Mouse (Mus musculus) liver, embryonic 11.5 days (tissue): ENCODE measurements at regions not wholly inside any gene's neighbourhood (a gene's known extent, or its start where the extent isn't known, plus 50 kb on each side); places are given as distances from the start of the nearest gene placed in this dataset.

Experiments used
- ATAC-seq: fragments of 200-750 bp; cut with Nextera tagmentation; replicated peaks from 2 replicates; pipeline ENCODE4 v1.8.0; 2017; ENCODE audit warnings: moderate number of reproducible peaks, mild to moderate bottlenecking, moderate TSS enrichment, moderate library complexity; ENCODE audit not compliant: low FRiP score
- DNase-seq: peaks from one replicate; pipeline ENCODE4 v3.0.0-alpha.2; 2017; ENCODE audit warnings: low spot score
- H3K27ac ChIP-seq: fragments of 300-500 bp; sonication (generic); 2 replicates; pipeline ENCODE4 v1.5.1; 2014; ENCODE audit warnings: mild to moderate bottlenecking, low read depth, low read length, control low read depth
- H3K27me3 ChIP-seq: fragments of 300-500 bp; sonication (generic); replicated peaks from 2 replicates; pipeline ENCODE4 v1.6.1; 2014; ENCODE audit warnings: low read length, mixed read lengths; ENCODE audit not compliant: control insufficient read depth, insufficient read depth
- H3K36me3 ChIP-seq: fragments of 300-500 bp; sonication (generic); 2 replicates; pipeline ENCODE4 v1.6.1; 2014; ENCODE audit warnings: mild to moderate bottlenecking, low read length, moderate library complexity, mixed read lengths; ENCODE audit not compliant: control insufficient read depth, insufficient read depth
- H3K4me1 ChIP-seq: fragments of 300-500 bp; sonication (generic); replicated peaks from 2 replicates; pipeline ENCODE4 v1.6.1; 2014; ENCODE audit warnings: low read length, mixed read lengths; ENCODE audit not compliant: control insufficient read depth, insufficient read depth
- H3K4me2 ChIP-seq: fragments of 300-500 bp; sonication (generic); 2 replicates; pipeline ENCODE4 v1.6.1; 2014; ENCODE audit warnings: mild to moderate bottlenecking, control low read depth, moderate library complexity
- H3K4me3 ChIP-seq: fragments of 300-500 bp; sonication (generic); 2 replicates; pipeline ENCODE4 v1.5.1; 2014; ENCODE audit warnings: low read depth, low read length, control low read depth
- H3K9ac ChIP-seq: fragments of 300-500 bp; sonication (generic); 2 replicates; pipeline ENCODE4 v1.6.1; 2014; ENCODE audit warnings: low read depth, low read length, control low read depth
- H3K9me3 ChIP-seq: fragments of 300-500 bp; sonication (generic); 2 replicates; pipeline ENCODE4 v1.6.1; 2016; ENCODE audit warnings: low read length, inconsistent platforms, mixed read lengths; ENCODE audit not compliant: control insufficient read depth
- WGBS: fragments of 180-500 bp; shearing (Covaris S2); extraction: QIAGEN DNeasy Blood & Tissue Kit; methylation state at CpG from one replicate; pipeline ENCODE4 v1.1.7; 2014; 5-methylcytosine and 5-hydroxymethylcytosine counted together

- Histone ChIP-seq H3K4me3 (no peak overlapping the region), H3K27me3 (no peaks in the 10 kb centered on the region), H3K27ac (no peak overlapping the region), H3K36me3 (no peaks in the 10 kb centered on the region), H3K4me2 (no peak overlapping the region), H3K9ac (no peak overlapping the region), H3K4me1 (peaks cover 5% of the 10 kb centered on the region; the same call in 1 of the 2 replicates), H3K9me3 (no peaks in the 10 kb centered on the region)
- ATAC-seq (no peak), DNase-seq (no peak)
- WGBS: 91% methylated on average over 4 of the region's 4 CpGs
Measured at GRCm38 (mm10) chr1:72015471-72015870, 196.6 kb downstream of the Mreg start.

GRCm38 (mm10) chr1:72014580-72014979 lies 197.5 kb downstream of the Mreg start:
- 43% methylated on average over 2 of the region's 2 CpGs for WGBS
- no peaks in the 10 kb centered on the region for H3K9me3 ChIP-seq
- no peak for DNase-seq
- H3K27me3 ChIP-seq: no peaks in the 10 kb centered on the region
- no peak overlapping the region for H3K9ac ChIP-seq
- peaks cover 5% of the 10 kb centered on the region; the same call in 1 of the 2 replicates for H3K4me1 ChIP-seq
- no peak for ATAC-seq
- no peak overlapping the region for H3K27ac ChIP-seq
- H3K36me3 ChIP-seq: no peaks in the 10 kb centered on the region
- H3K4me3 ChIP-seq: no peak overlapping the region
- H3K4me2 ChIP-seq: no peak overlapping the region

DNA sequence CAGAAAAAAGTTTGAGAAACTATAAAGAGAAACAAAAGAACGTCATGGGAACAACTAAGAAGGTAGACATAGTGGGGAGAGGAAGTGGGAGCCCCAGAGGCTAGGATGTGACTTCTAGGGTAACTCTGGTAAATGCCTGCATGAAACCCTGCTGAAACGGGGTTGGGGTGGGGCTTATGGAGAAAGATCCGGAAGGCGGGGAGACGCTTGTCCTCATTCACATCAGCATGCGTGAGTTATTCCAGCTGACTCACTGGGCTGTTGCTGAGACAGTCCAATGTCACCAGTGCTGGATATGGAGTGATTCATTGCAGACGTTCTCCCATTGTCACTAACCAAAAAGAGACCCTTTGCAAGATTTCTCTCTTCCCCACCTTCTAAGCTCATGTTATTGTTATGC lies 198.2 kb downstream of the Mreg start:
- Histone ChIP-seq H3K4me3 (no peak overlapping the region), H3K27ac (no peak overlapping the region), H3K9ac (no peak overlapping the region), H3K27me3 (no peaks in the 10 kb centered on the region), H3K36me3 (no peaks in the 10 kb centered on the region), H3K9me3 (no peaks in the 10 kb centered on the region), H3K4me2 (no peak overlapping the region), H3K4me1 (peaks cover 8% of the 10 kb centered on the region; the same call in 1 of the 2 replicates)
- ATAC-seq: no peak
- no peak for DNase-seq
- 70% methylated on average over 7 of the region's 7 CpGs for WGBS

GRCm38 (mm10) chr1:72012710-72013109 lies 199.4 kb downstream of the Mreg start:
- Histone ChIP-seq H3K4me2 (no peak overlapping the region), H3K4me1 (peaks cover 8% of the 10 kb centered on the region; the same call in 1 of the 2 replicates), H3K27me3 (no peaks in the 10 kb centered on the region), H3K27ac (no peak overlapping the region), H3K9ac (no peak overlapping the region), H3K4me3 (no peak overlapping the region), H3K36me3 (no peaks in the 10 kb centered on the region), H3K9me3 (no peaks in the 10 kb centered on the region)
- no peak for DNase-seq
- no peak for ATAC-seq
- WGBS: 64% methylated on average over 7 of the region's 7 CpGs

DNA sequence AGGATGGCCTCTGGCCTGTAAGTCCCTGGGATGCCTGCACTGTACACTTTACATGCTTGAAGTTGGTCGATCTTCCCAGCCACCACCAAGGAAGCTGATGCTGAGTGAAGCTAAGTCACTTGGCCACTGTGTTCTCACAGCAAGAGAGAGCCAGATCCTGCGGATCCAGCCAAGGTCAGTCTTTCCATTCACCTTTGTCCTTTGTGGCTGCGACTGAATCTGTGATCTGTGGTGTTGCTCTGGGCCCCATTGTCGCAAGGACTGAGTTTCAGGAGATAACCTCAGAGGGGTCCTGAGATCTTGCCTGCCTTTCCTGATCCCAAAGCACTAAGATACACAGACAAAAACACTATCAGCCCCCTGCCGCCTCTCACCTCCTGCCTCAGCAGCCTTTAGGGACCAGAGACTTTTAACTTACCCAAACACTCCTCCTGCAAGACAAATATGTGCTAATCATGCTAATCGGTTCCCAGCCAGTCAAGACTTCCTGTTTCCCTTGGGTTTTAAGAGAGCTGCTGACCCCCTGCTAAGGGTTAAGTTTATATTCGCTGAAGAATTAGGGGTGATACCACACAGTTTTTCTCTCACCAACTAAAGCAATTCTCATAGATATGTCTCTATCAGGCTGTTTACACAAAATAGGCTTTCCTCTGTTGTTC lies 202.7 kb downstream of the Mreg start:
- Histone ChIP-seq H3K27me3 (no peaks in the 10 kb centered on the region), H3K4me2 (no peak overlapping the region), H3K9ac (no peak overlapping the region), H3K27ac (no peak overlapping the region), H3K36me3 (no peaks in the 10 kb centered on the region), H3K4me1 (peaks cover 13% of the 10 kb centered on the region), H3K9me3 (no peaks in the 10 kb centered on the region), H3K4me3 (no peak overlapping the region)
- 17% methylated on average over 7 of the region's 7 CpGs for WGBS
- DNase-seq (no peak), ATAC-seq (peak; percentile 21; the same call in 1 of the 2 replicates)

DNA sequence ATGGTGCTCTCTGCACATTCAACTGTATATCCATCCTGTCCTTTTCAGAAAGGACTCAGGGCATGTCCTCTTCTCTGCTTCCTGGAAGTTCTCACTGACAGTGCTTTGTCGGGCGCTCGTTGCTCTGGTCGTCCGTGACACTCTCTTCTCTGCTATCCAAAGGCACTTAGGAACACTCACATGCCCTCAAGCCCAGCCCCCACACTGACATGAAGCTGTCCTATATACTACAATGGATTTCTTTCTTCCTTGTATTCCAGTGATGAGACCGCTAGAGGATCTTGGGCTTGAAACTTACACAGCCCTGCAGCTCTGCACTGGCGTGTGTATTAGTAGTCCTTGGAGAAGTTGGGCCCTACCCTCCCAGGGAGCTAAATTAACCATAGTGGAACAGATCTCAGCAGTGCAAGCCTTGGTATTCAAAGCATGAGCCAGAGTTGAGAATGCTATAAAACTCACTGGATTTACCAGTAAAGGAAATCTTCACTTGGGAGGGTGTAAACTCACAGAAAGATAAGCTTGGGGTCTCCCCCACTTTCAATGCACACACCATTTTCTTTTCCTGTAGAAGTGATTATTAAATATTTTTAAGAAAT lies 205.3 kb downstream of the Mreg start:
- no peak overlapping the region for H3K4me2 ChIP-seq
- H3K27ac ChIP-seq: no peak overlapping the region
- no peaks in the 10 kb centered on the region for H3K27me3 ChIP-seq
- no peak for DNase-seq
- H3K36me3 ChIP-seq: no peaks in the 10 kb centered on the region
- ATAC-seq: no peak
- no peak overlapping the region for H3K4me3 ChIP-seq
- WGBS: 63% methylated on average over 7 of the region's 7 CpGs
- no peaks in the 10 kb centered on the region for H3K9me3 ChIP-seq
- H3K4me1 ChIP-seq: peaks cover 7% of the 10 kb centered on the region
- H3K9ac ChIP-seq: no peak overlapping the region

- H3K9me3 ChIP-seq: no peaks in the 10 kb centered on the region
- no peaks in the 10 kb centered on the region for H3K36me3 ChIP-seq
- no peak for DNase-seq
- no peak overlapping the region for H3K4me3 ChIP-seq
- no peak for ATAC-seq
- no peak overlapping the region for H3K27ac ChIP-seq
- H3K27me3 ChIP-seq: no peaks in the 10 kb centered on the region
- H3K4me2 ChIP-seq: no peak overlapping the region
- 53% methylated on average over 8 of the region's 8 CpGs for WGBS
- H3K9ac ChIP-seq: no peak overlapping the region
- peaks cover 7% of the 10 kb centered on the region for H3K4me1 ChIP-seq
Measured at GRCm38 (mm10) chr1:72005956-72006355, 206.2 kb downstream of the Mreg start.

- no peaks in the 10 kb centered on the region for H3K36me3 ChIP-seq
- H3K27me3 ChIP-seq: no peaks in the 10 kb centered on the region
- H3K4me2 ChIP-seq: no peak overlapping the region
- H3K9ac ChIP-seq: no peak overlapping the region
- peaks cover 7% of the 10 kb centered on the region for H3K4me1 ChIP-seq
- WGBS: 82% methylated on average over 7 of the region's 7 CpGs
- ATAC-seq (no peak), DNase-seq (no peak)
- no peak overlapping the region for H3K27ac ChIP-seq
- no peak overlapping the region for H3K4me3 ChIP-seq
- H3K9me3 ChIP-seq: no peaks in the 10 kb centered on the region
Measured at GRCm38 (mm10) chr1:72005550-72005949, 206.6 kb downstream of the Mreg start.
